Mouse (Mus musculus) liver, embryonic 14.5 days (tissue): ENCODE measurements around the gene Prm1. TPM values are rescaled to one million over a fixed set of nuclear protein-coding genes. Genes with fewer than 3 reads are reported as not detected.

Source experiments
- ATAC-seq: fragments of 200-750 bp; cut with Nextera tagmentation; 2 replicates; pipeline ENCODE4 v1.8.0; 2017; ENCODE audit warnings: moderate number of reproducible peaks, mild to moderate bottlenecking, moderate library complexity; ENCODE audit not compliant: insufficient read depth
- DNase-seq, 3 experiments: peaks; one replicate each; pipeline ENCODE4 v3.0.0-alpha.2; 2012 to 2013; ENCODE audit warnings: low read depth in 3 of 3, low spot score in 3 of 3
- H3K27ac ChIP-seq: fragments of 300-500 bp; sonication (generic); 2 replicates; pipeline ENCODE4 v1.5.1; 2014; ENCODE audit warnings: moderate library complexity, mild to moderate bottlenecking, control low read depth, inconsistent platforms
- H3K27me3 ChIP-seq: fragments of 300-500 bp; sonication (generic); 2 replicates; pipeline ENCODE4 v1.6.1; 2014; ENCODE audit warnings: mild to moderate bottlenecking, low read length, moderate library complexity; ENCODE audit not compliant: control insufficient read depth, insufficient read depth
- H3K36me3 ChIP-seq: fragments of 300-500 bp; sonication (generic); replicated peaks from 2 replicates; pipeline ENCODE4 v1.6.1; 2014; ENCODE audit warnings: low read depth; ENCODE audit not compliant: control insufficient read depth, insufficient read depth
- H3K4me1 ChIP-seq, 2 experiments: fragments of 200-500 bp in 1 of 2; fragments of 300-500 bp in 1 of 2; sonication (generic) in 1 of 2; replicated peaks; 2 replicates each; pipeline ENCODE4 v1.6.1; 2012 to 2014; ENCODE audit warnings: antibody characterized with exemption in 1 of 2, inconsistent platforms in 1 of 2, low read length in 1 of 2; ENCODE audit not compliant: control insufficient read depth in 2 of 2, insufficient read depth in 2 of 2
- H3K4me2 ChIP-seq: fragments of 300-500 bp; sonication (generic); 2 replicates; pipeline ENCODE4 v1.6.1; 2014; ENCODE audit warnings: low read depth, mild to moderate bottlenecking, control low read depth, moderate library complexity
- H3K4me3 ChIP-seq, 2 experiments: fragments of 200-500 bp in 1 of 2; fragments of 300-500 bp in 1 of 2; sonication (generic) in 1 of 2; 2 replicates each; pipeline ENCODE4 v1.5.1; 2012 to 2014; ENCODE audit warnings: low read depth in 2 of 2, low read length in 2 of 2, mild to moderate bottlenecking in 2 of 2, control low read depth in 1 of 2, inconsistent platforms in 1 of 2, moderate library complexity in 1 of 2; ENCODE audit not compliant: insufficient read depth in 1 of 2
- H3K9ac ChIP-seq: fragments of 300-500 bp; sonication (generic); replicated peaks from 2 replicates; pipeline ENCODE4 v1.6.1; 2014; ENCODE audit warnings: mild to moderate bottlenecking, control low read depth, moderate library complexity
- H3K9me3 ChIP-seq: fragments of 300-500 bp; sonication (generic); 2 replicates; pipeline ENCODE4 v1.6.1; 2016; ENCODE audit warnings: low read length, mixed read lengths; ENCODE audit not compliant: control insufficient read depth
- CTCF ChIP-seq: IDR thresholded peaks from 2 replicates; pipeline ENCODE4 v1.5.1; 2016; ENCODE audit warnings: antibody characterized with exemption, low read depth, control low read depth
- EP300 ChIP-seq: IDR thresholded peaks from 2 replicates; pipeline ENCODE4 v1.6.1; 2016; ENCODE audit warnings: antibody characterized with exemption, low read depth
- WGBS: fragments of 180-500 bp; shearing (Covaris S2); extraction: QIAGEN DNeasy Blood & Tissue Kit; methylation state at CpG from one replicate; pipeline ENCODE4 v1.1.7; 2014; ENCODE audit not compliant: insufficient replicate concordance; 5-methylcytosine and 5-hydroxymethylcytosine counted together
- polyA plus RNA-seq, 2 experiments: library from polyadenylated mRNA; depleted of rRNA in 1 of 2; stranded (reverse) in 1 of 2; unstranded in 1 of 2; fragments of >200 nt; fragmentation: Nextera tagmentation in 1 of 2; extraction: Ambion mirVana in 1 of 2; gene quantifications; 2 replicates each; pipeline versions ENCODE4 v1.2.1 to v1.2.3; 2012 to 2014

The Prm1 gene
- polyA plus RNA-seq, 2 experiments = not detected

DNA sequence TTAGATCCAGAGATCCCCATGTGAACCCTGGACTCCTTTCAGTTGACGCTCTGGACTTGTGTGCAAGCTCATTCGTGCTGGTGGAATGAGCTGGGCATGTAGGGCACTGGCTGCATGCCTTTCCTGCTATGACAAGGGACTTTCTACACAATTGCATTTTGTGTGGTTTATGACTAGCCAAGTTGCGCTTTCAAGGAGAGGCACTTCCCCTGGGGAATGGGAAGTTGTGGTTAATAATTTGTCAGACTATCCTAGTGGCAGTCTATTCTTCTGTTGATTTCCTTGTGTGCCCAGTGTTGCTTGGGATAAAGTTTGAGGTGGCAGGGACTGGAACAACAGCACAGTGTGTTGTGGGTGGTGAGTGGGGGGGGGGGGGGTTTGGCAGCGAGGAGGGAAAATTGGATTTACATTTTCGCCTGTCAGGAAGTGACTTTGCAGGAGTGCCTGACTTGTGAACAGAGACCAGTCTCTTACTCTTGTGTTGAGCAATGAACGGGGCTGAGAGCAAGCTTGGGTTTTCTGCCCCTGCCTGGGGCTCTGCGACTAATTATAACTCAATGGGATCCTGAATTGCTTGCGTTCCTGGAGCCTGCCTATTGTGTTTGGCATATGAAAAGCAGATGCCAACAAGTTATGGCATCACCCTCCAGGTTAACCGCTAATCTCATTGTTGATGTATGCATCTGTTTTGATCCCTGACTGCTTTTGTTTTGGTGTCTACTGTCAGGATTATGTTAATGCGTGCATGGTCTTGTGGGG, 33.0 kb upstream of the Prm1 start:
- Histone ChIP-seq H3K4me2 (peak overlapping the region; percentile 19; the same call in 1 of the 2 replicates), H3K36me3 (no peaks in the 10 kb centered on the region), H3K27ac (no peak overlapping the region), H3K9me3 (no peaks in the 10 kb centered on the region), H3K9ac (no peak overlapping the region), H3K4me1 (peaks cover 6 to 22% of the 10 kb centered on the region in 2 experiments), H3K4me3 (no peak overlapping the region), H3K27me3 (no peaks in the 10 kb centered on the region)
- peak in 1 of 3 experiments; percentile 19 for DNase-seq
- TF ChIP-seq EP300 (no peak), CTCF (no peak)
- no peak for ATAC-seq
- WGBS = 32% methylated on average over 10 of the region's 10 CpGs

- H3K27ac ChIP-seq = no peak overlapping the region
- no peak overlapping the region for H3K9ac ChIP-seq
- no peak for TF ChIP-seq EP300
- TF ChIP-seq CTCF = no peak
- H3K27me3 ChIP-seq = no peaks in the 10 kb centered on the region
- H3K36me3 ChIP-seq = no peaks in the 10 kb centered on the region
- no peak overlapping the region for H3K4me2 ChIP-seq
- WGBS = 74% methylated on average over 1 of the region's 1 CpGs
- ATAC-seq = no peak
- H3K9me3 ChIP-seq = no peaks in the 10 kb centered on the region
- no peak for DNase-seq
- no peak overlapping the region for H3K4me3 ChIP-seq
- peaks cover 6 to 18% of the 10 kb centered on the region in 2 experiments for H3K4me1 ChIP-seq
These were observed 32.3 kb upstream of the Prm1 start for GRCm38 (mm10) chr16:10837903-10838302.

DNA sequence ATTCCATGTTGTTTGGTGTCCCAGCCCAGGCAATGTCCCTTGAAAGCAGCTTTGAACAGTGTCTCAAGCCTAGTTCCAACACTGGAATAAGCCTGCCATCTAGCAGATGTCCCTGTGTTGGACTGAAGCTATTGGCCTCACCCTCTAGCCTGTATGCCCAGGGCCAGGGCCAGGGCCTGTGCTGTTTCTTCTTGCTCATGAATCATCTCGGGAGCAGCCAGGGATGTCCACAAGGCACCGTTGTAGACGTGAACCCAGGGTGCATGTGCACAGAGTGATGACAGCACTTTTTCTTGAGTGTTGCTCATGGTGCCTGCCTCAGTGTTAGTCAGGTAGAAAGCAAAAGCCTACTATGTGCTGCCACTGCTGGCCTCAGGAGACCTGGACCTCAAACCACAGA, 31.6 kb upstream of the Prm1 start:
- Histone ChIP-seq H3K4me1 (peaks cover 6 to 18% of the 10 kb centered on the region in 2 experiments), H3K36me3 (no peaks in the 10 kb centered on the region), H3K27me3 (no peaks in the 10 kb centered on the region), H3K4me3 (no peak overlapping the region), H3K4me2 (no peak overlapping the region), H3K27ac (no peak overlapping the region), H3K9me3 (no peaks in the 10 kb centered on the region), H3K9ac (no peak overlapping the region)
- TF ChIP-seq CTCF (no peak), EP300 (no peak)
- 69% methylated on average over 3 of the region's 3 CpGs for WGBS
- no peak for ATAC-seq
- DNase-seq = no peak

GRCm38 (mm10) chr16:10836388-10836787, 30.7 kb upstream of the Prm1 start:
- no peaks in the 10 kb centered on the region for H3K27me3 ChIP-seq
- no peaks in the 10 kb centered on the region for H3K9me3 ChIP-seq
- H3K4me2 ChIP-seq = no peak overlapping the region
- H3K4me3 ChIP-seq = no peak overlapping the region
- no peak for DNase-seq
- TF ChIP-seq EP300 (no peak), CTCF (no peak)
- WGBS = 81% methylated on average over 3 of the region's 3 CpGs
- no peak for ATAC-seq
- no peak overlapping the region for H3K27ac ChIP-seq
- peaks cover 6 to 18% of the 10 kb centered on the region in 2 experiments for H3K4me1 ChIP-seq
- H3K9ac ChIP-seq = no peak overlapping the region
- no peaks in the 10 kb centered on the region for H3K36me3 ChIP-seq

DNA sequence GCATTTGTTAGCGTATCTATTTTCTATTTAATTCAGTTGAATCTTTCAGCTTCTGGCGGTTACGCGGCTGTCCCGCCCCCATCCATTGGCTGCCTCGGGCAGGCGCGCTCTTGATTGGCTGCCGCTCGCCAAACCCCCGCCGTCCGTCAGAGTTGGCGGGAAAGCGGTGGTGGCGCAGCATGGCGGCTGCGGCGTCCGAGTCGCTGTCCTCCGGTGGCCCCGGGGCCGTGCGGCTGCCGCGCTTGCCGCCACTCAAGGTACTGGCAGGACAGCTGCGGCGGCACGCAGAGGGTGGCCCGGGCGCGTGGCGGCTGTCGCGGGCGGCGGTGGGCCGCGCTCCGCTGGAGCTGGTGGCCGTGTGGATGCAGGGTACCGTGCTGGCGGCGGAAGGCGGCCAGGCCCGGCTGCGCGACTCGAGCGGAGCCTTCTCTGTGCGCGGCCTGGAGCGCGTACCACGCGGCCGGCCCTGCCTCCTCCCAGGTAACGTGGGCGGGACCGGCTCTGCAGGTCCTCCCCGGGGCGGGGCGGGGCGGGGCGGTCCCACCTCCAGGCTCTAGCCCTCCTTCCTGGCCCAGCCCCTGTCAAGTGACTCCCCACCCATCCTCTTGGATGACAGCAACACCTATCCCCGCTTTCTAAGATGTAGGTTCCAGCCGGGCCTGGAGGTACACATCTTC, 29.4 kb upstream of the Prm1 start, which contains the start of gene Rmi2:
TSS of gene Rmi2 (plus strand) at position 149 of the 677 bp plus-strand sequence.
- peaks cover 6 to 18% of the 10 kb centered on the region in 2 experiments for H3K4me1 ChIP-seq
- H3K9ac ChIP-seq = peak within 1 kb of the TSS; percentile 87
- H3K27me3 ChIP-seq = no peaks in the 10 kb centered on the region
- H3K36me3 ChIP-seq = no peaks in the 10 kb centered on the region
- H3K9me3 ChIP-seq = no peaks in the 10 kb centered on the region
- H3K4me3 ChIP-seq = peak within 1 kb of the TSS; percentile 63 to 93
- TF ChIP-seq CTCF (no peak), EP300 (no peak)
- ATAC-seq = peak; percentile 97
- peak within 1 kb of the TSS; percentile 69 for H3K27ac ChIP-seq
- 1% methylated on average over 68 of the region's 69 CpGs for WGBS
- DNase-seq = peak; percentile 72 to 74 (median 74)
- H3K4me2 ChIP-seq = peak within 1 kb of the TSS; percentile 97
